Mouse (Mus musculus) kidney, postnatal 14 days (tissue): ENCODE data around the gene Anxa11.
"Not testable (repeated sequence)": the region's sequence is repeated elsewhere in the genome, so short reads cannot be mapped to it uniquely, and the experiment has no call there.

Experiments used
- DNase-seq: peaks from one replicate; pipeline ENCODE4 v3.0.0; 2022; ENCODE audit warnings: mixed read lengths

The Anxa11 gene

GRCm38 (mm10) chr14:25872461-25873415, 30.8 kb downstream of the Anxa11 start:
- DNase-seq: peak; percentile 42

- not testable (repeated sequence) for DNase-seq
Measured at GRCm38 (mm10) chr14:25876640-25877039, 34.7 kb downstream of the Anxa11 start.

GRCm38 (mm10) chr14:25881769-25882168, 39.8 kb downstream of the Anxa11 start:
- not testable (repeated sequence) for DNase-seq

GRCm38 (mm10) chr14:25885886-25886285, 43.9 kb downstream of the Anxa11 start:
- DNase-seq: not testable (repeated sequence)

- DNase-seq: not testable (repeated sequence)
Measured at GRCm38 (mm10) chr14:25894566-25894965, 52.6 kb downstream of the Anxa11 start.

- not testable (repeated sequence) for DNase-seq
Measured at GRCm38 (mm10) chr14:25895686-25896085, 53.7 kb downstream of the Anxa11 start.

GRCm38 (mm10) chr14:25903000-25903399, 61.0 kb downstream of the Anxa11 start, which contains the start of gene Plac9a:
TSS of gene Plac9a (minus strand) at chr14:25903100.
- DNase-seq: not testable (repeated sequence)

GRCm38 (mm10) chr14:25905243-25905642, 63.3 kb downstream of the Anxa11 start:
- DNase-seq: not testable (repeated sequence)

GRCm38 (mm10) chr14:25907272-25907671, 65.3 kb downstream of the Anxa11 start:
- DNase-seq: not testable (repeated sequence)

GRCm38 (mm10) chr14:25908976-25909375, 67.0 kb downstream of the Anxa11 start:
- not testable (repeated sequence) for DNase-seq

GRCm38 (mm10) chr14:25918427-25919170, 76.6 kb downstream of the Anxa11 start:
- DNase-seq: not testable (repeated sequence)

- not testable (repeated sequence) for DNase-seq
Measured at GRCm38 (mm10) chr14:25926814-25927561, 85.0 kb downstream of the Anxa11 start.

GRCm38 (mm10) chr14:25927562-25927881, 85.6 kb downstream of the Anxa11 start, which contains the start of gene Tmem254a:
TSS of gene Tmem254a (minus strand) at chr14:25927672.
- not testable (repeated sequence) for DNase-seq
